25 mouse cellular contexts compared by ENCODE assay signal in genomic region chr4:120188204-120188603, GRCm38 (mm10). TPM values are rescaled to one million over a fixed set of nuclear protein-coding genes. Genes with fewer than 3 reads are reported as not detected.
DNase-seq lines count a peak whose midpoint lies in the region; ATAC-seq lines count a peak whose summit lies in the region.
"Had no signal": no experiment of that assay in that cellular context is flagged by ENCODE, and none has a peak within 500 bp of the region (broad histone marks: within the 10 kb centered on the region; RNA-seq: fewer than 3 reads in every experiment).

No protein-coding gene starts in this region.

- H3K4me1 ChIP-seq in forebrain, embryonic 15.5 days: peaks cover 40% of the 10 kb centered on the region
- H3K4me1 ChIP-seq in forebrain, embryonic 11.5 days (replicated peaks; ENCODE audit: control insufficient read depth, insufficient read depth, low read length): peaks cover 3% of the 10 kb centered on the region; the same call in 1 of the 2 replicates
- no peaks in the 10 kb centered on the region; the same call in none of the 2 replicates for H3K4me1 ChIP-seq in lung, embryonic 16.5 days (replicated peaks; ENCODE audit: control insufficient read depth, insufficient read depth, low read length)
- no peaks in the 10 kb centered on the region for H3K4me1 ChIP-seq in kidney, embryonic 16.5 days (ENCODE audit: insufficient read depth, low read length)
- H3K4me1 ChIP-seq: embryonic facial prominence, embryonic 13.5 days; liver, embryonic 12.5 days had no signal

- H3K4me3 ChIP-seq in forebrain, embryonic 15.5 days: no peak overlapping the region
- H3K4me3 ChIP-seq in forebrain, embryonic 11.5 days (ENCODE audit: low read depth, low read length): no peak overlapping the region
- no peak overlapping the region for H3K4me3 ChIP-seq in lung, embryonic 16.5 days (ENCODE audit: low read length)
- no peak overlapping the region for H3K4me3 ChIP-seq in kidney, embryonic 16.5 days (ENCODE audit: low read length)
- H3K4me3 ChIP-seq: embryonic facial prominence, embryonic 13.5 days; erythroblast, embryonic 14.5 days; heart, embryonic 10.5 days; limb, embryonic 12.5 days; liver, embryonic 12.5 days; midbrain, embryonic 15.5 days had no signal

- H3K4me2 ChIP-seq in forebrain, embryonic 15.5 days (replicated peaks): no peak overlapping the region
- no peak overlapping the region for H3K4me2 ChIP-seq in forebrain, embryonic 11.5 days (ENCODE audit: low read depth, low read length, severe bottlenecking)
- no peak overlapping the region for H3K4me2 ChIP-seq in lung, embryonic 16.5 days (ENCODE audit: low read depth, low read length)
- no peak overlapping the region for H3K4me2 ChIP-seq in kidney, embryonic 16.5 days (replicated peaks; ENCODE audit: low read depth, low read length)
- H3K4me2 ChIP-seq: embryonic facial prominence, embryonic 13.5 days; limb, embryonic 12.5 days; liver, embryonic 12.5 days; midbrain, embryonic 15.5 days had no signal

- H3K27ac ChIP-seq in forebrain, embryonic 15.5 days (replicated peaks): peak overlapping the region; percentile 88
- no peak overlapping the region for H3K27ac ChIP-seq in forebrain, embryonic 11.5 days (ENCODE audit: low read depth, low read length)
- no peak overlapping the region for H3K27ac ChIP-seq in lung, embryonic 16.5 days (ENCODE audit: low read length)
- H3K27ac ChIP-seq in kidney, embryonic 16.5 days (ENCODE audit: low read length): no peak overlapping the region
- H3K27ac ChIP-seq: embryonic facial prominence, embryonic 13.5 days; heart, embryonic 10.5 days; limb, embryonic 12.5 days; liver, embryonic 12.5 days had no signal

- no peak for DNase-seq in forebrain, embryonic 11.5 days (ENCODE audit: low spot score)
- no peak for DNase-seq in lung, adult 18-20 months
- DNase-seq in MN1 (ENCODE audit: low spot score) (peak; percentile 52), liver (no peak)
- DNase-seq: heart, postnatal 4 days; kidney, postnatal 36 days; lung, adult 2 months; thymus, postnatal 14 days had no signal

- 63% methylated on average over 6 of the region's 6 CpGs for WGBS in forebrain, embryonic 15.5 days
- WGBS in forebrain, embryonic 11.5 days: 89% methylated on average over 6 of the region's 6 CpGs
- WGBS in lung, embryonic 16.5 days: 79% methylated on average over 6 of the region's 6 CpGs
- 79% methylated on average over 6 of the region's 6 CpGs for WGBS in kidney, embryonic 16.5 days

- peak; percentile 9; the same call in 1 of the 2 replicates for ATAC-seq in forebrain, embryonic 15.5 days (replicated peaks)
- ATAC-seq in forebrain, embryonic 11.5 days (replicated peaks; ENCODE audit: low FRiP score): no peak
- ATAC-seq in lung, embryonic 16.5 days (ENCODE audit: low read depth): 0 out of 2 replicates have a peak, but pooled peaks have one; percentile 11
- peak; percentile 23 to 40; a peak in 1 of 4 replicates for ATAC-seq in hematopoietic stem cell, adult 5-6 weeks (replicated peaks in 1 of 2; ENCODE audit: insufficient read depth in 1 of 2, low FRiP score in 2 of 2, low TSS enrichment in 1 of 2, low read depth in 1 of 2, poor library complexity in 2 of 2, severe bottlenecking in 2 of 2)
- no peak for ATAC-seq in kidney, embryonic 16.5 days (ENCODE audit: low FRiP score, low TSS enrichment)
- ATAC-seq: intestine, embryonic 16.5 days; liver, embryonic 12.5 days had no signal

- H3K9me3 ChIP-seq in forebrain, embryonic 15.5 days: no peaks in the 10 kb centered on the region
- H3K9me3 ChIP-seq in forebrain, embryonic 11.5 days (ENCODE audit: control insufficient read depth, low read length): no peaks in the 10 kb centered on the region
- H3K9me3 ChIP-seq in lung, embryonic 16.5 days (ENCODE audit: control insufficient read depth, low read length): no peaks in the 10 kb centered on the region
- no peaks in the 10 kb centered on the region for H3K9me3 ChIP-seq in kidney, embryonic 16.5 days (ENCODE audit: low read length)
- H3K9me3 ChIP-seq: embryonic facial prominence, embryonic 13.5 days; heart, embryonic 10.5 days; limb, embryonic 12.5 days; liver, embryonic 12.5 days; megakaryocyte, embryonic 14.5 days; midbrain, embryonic 15.5 days had no signal

- H3K27me3 ChIP-seq in forebrain, embryonic 15.5 days: no peaks in the 10 kb centered on the region
- no peaks in the 10 kb centered on the region for H3K27me3 ChIP-seq in forebrain, embryonic 11.5 days (ENCODE audit: control insufficient read depth, insufficient read depth, low read length)
- no peaks in the 10 kb centered on the region for H3K27me3 ChIP-seq in lung, embryonic 16.5 days (ENCODE audit: control insufficient read depth, insufficient read depth, low read depth, low read length)
- no peaks in the 10 kb centered on the region for H3K27me3 ChIP-seq in kidney, embryonic 16.5 days (ENCODE audit: insufficient read depth, low read length)
- H3K27me3 ChIP-seq: embryonic facial prominence, embryonic 13.5 days; limb, embryonic 12.5 days; midbrain, embryonic 15.5 days had no signal

- H3K36me3 ChIP-seq in forebrain, embryonic 15.5 days: no peaks in the 10 kb centered on the region
- no peaks in the 10 kb centered on the region for H3K36me3 ChIP-seq in forebrain, embryonic 11.5 days (ENCODE audit: control insufficient read depth, insufficient read depth, low read length)
- no peaks in the 10 kb centered on the region for H3K36me3 ChIP-seq in lung, embryonic 16.5 days (ENCODE audit: control insufficient read depth, insufficient read depth, low read length)
- no peaks in the 10 kb centered on the region for H3K36me3 ChIP-seq in kidney, embryonic 16.5 days (ENCODE audit: insufficient read depth, low read length)
- H3K36me3 ChIP-seq: embryonic facial prominence, embryonic 13.5 days; heart, embryonic 10.5 days; limb, embryonic 12.5 days; liver, embryonic 12.5 days; midbrain, embryonic 15.5 days had no signal

- no peak overlapping the region for H3K9ac ChIP-seq in forebrain, embryonic 15.5 days (replicated peaks)
- H3K9ac ChIP-seq in forebrain, embryonic 11.5 days (ENCODE audit: low read length): no peak overlapping the region
- H3K9ac ChIP-seq in lung, embryonic 16.5 days (ENCODE audit: low read length): no peak overlapping the region
- no peak overlapping the region for H3K9ac ChIP-seq in kidney, embryonic 16.5 days (replicated peaks; ENCODE audit: low read length)
- H3K9ac ChIP-seq: embryonic facial prominence, embryonic 13.5 days; limb, embryonic 12.5 days; liver, embryonic 12.5 days; midbrain, embryonic 15.5 days had no signal

RNA-seq across cellular contexts. Expression of gene Edn2, which starts 27.2 kb away (rescaled TPM):
- polyA plus RNA-seq in forebrain, embryonic 15.5 days (2015; fragmentation: Nextera tagmentation; extraction: Ambion mirVana): 0.27 TPM in 1 of 2 replicates, not detected in the other
- not detected in 2 replicates for polyA plus RNA-seq in forebrain, embryonic 11.5 days (2014; fragmentation: Nextera tagmentation; extraction: Ambion mirVana)
- 0.74 and 0.85 TPM in 2 replicates for polyA plus RNA-seq in lung, embryonic 16.5 days (2015; fragmentation: Nextera tagmentation; extraction: Ambion mirVana)
- total RNA-seq in hematopoietic stem cell, adult 5-6 weeks (2017): not detected in 2 replicates
- polyA plus RNA-seq in kidney, embryonic 16.5 days (2015; fragmentation: Nextera tagmentation; extraction: Ambion mirVana): 0.10 TPM in 1 of 2 replicates, not detected in the other
- total RNA-seq: adrenal gland, postnatal 14 days; gastrocnemius, adult 8-10 months; heart, postnatal 4 days; left cerebral cortex, postnatal 14 days had no signal
- polyA plus RNA-seq: brain, embryonic 14.5 days; erythroblast, embryonic 14.5 days; kidney, embryonic 14.5 days had no signal

Comparison
In these comparisons a context has a peak if more than half of its experiments do, and no peak if none do; other contexts are left out.
1. ATAC-seq: peak in forebrain, embryonic 15.5 days (single experiment), lung, embryonic 16.5 days (single experiment) and hematopoietic stem cell, adult 5-6 weeks (2 of 2); none in forebrain, embryonic 11.5 days (single experiment) and kidney, embryonic 16.5 days (single experiment).